Mouse (Mus musculus) hindbrain, embryonic 12.5 days (tissue): ENCODE results near the gene Fosl2. TPM values are rescaled to one million over a fixed set of nuclear protein-coding genes. Genes with fewer than 3 reads are reported as not detected.

Source experiments
- ATAC-seq: fragments of 200-750 bp; cut with Nextera tagmentation; 2 replicates; pipeline ENCODE4 v1.8.0; 2017; ENCODE audit warnings: moderate TSS enrichment; ENCODE audit not compliant: low FRiP score
- H3K27ac ChIP-seq: fragments of 300-500 bp; sonication (generic); 2 replicates; pipeline ENCODE4 v1.5.1; 2016; ENCODE audit warnings: mild to moderate bottlenecking
- H3K27me3 ChIP-seq: fragments of 300-500 bp; sonication (generic); 2 replicates; pipeline ENCODE4 v1.6.1; 2016; ENCODE audit warnings: mild to moderate bottlenecking
- H3K36me3 ChIP-seq: fragments of 300-500 bp; sonication (generic); 2 replicates; pipeline ENCODE4 v1.6.1; 2016; ENCODE audit warnings: mild to moderate bottlenecking
- H3K4me1 ChIP-seq: fragments of 300-500 bp; sonication (generic); 2 replicates; pipeline ENCODE4 v1.6.1; 2016
- H3K4me2 ChIP-seq: fragments of 300-500 bp; sonication (generic); replicated peaks from 2 replicates; pipeline ENCODE4 v1.6.1; 2016; ENCODE audit warnings: mild to moderate bottlenecking
- H3K4me3 ChIP-seq: fragments of 300-500 bp; sonication (generic); 2 replicates; pipeline ENCODE4 v1.5.1; 2016; ENCODE audit warnings: mild to moderate bottlenecking
- H3K9ac ChIP-seq: fragments of 300-500 bp; sonication (generic); 2 replicates; pipeline ENCODE4 v1.6.1; 2016; ENCODE audit warnings: mild to moderate bottlenecking, moderate library complexity
- H3K9me3 ChIP-seq: fragments of 300-500 bp; sonication (generic); replicated peaks from 2 replicates; pipeline ENCODE4 v1.6.1; 2016; ENCODE audit warnings: mild to moderate bottlenecking
- WGBS: fragments of 180-500 bp; shearing (Covaris S2); methylation state at CpG from one replicate; pipeline ENCODE4 v1.1.7; 2016; 5-methylcytosine and 5-hydroxymethylcytosine counted together
- polyA plus RNA-seq: library from polyadenylated mRNA; unstranded; fragments of >200 nt; fragmentation: Nextera tagmentation; extraction: Ambion mirVana; gene quantifications from 2 replicates; pipeline ENCODE4 v1.2.1, GENCODE M21; 2016

Fosl2 gene
- polyA plus RNA-seq, 1 experiment from 2014 or later: 1.0 TPM

GRCm38 (mm10) chr5:32136301-32136863, 781 bp downstream of the Fosl2 start:
- WGBS: under 1% methylated on average over 58 of the region's 63 CpGs
- Histone ChIP-seq H3K27ac (peak overlapping the region; percentile 52; the same call in 1 of the 2 replicates), H3K9me3 (no peaks in the 10 kb centered on the region)

GRCm38 (mm10) chr5:32137106-32137522, 1.5 kb downstream of the Fosl2 start:
- 1% methylated on average over 12 of the region's 12 CpGs for WGBS

More at GRCm38 (mm10) chr5:32136301-32136863, 781 bp downstream of the Fosl2 start:
- H3K4me1 ChIP-seq: peaks cover 23% of the 10 kb centered on the region
- ATAC-seq: no peak
- peak overlapping the region; percentile 91 for H3K4me2 ChIP-seq
- H3K27me3 ChIP-seq: peaks cover 68% of the 10 kb centered on the region
- peak overlapping the region; percentile 58 for H3K4me3 ChIP-seq
- peak overlapping the region; percentile 59 for H3K9ac ChIP-seq
- no peaks in the 10 kb centered on the region for H3K36me3 ChIP-seq

GRCm38 (mm10) chr5:32138446-32139195, 3.0 kb downstream of the Fosl2 start:
- Histone ChIP-seq H3K9ac (no peak overlapping the region), H3K4me3 (no peak overlapping the region), H3K4me2 (no peak overlapping the region), H3K9me3 (no peaks in the 10 kb centered on the region), H3K27ac (no peak overlapping the region), H3K4me1 (peaks cover 25% of the 10 kb centered on the region), H3K36me3 (no peaks in the 10 kb centered on the region), H3K27me3 (peaks cover 46% of the 10 kb centered on the region)
- ATAC-seq: no peak
- 74% methylated on average over 10 of the region's 10 CpGs for WGBS

More at GRCm38 (mm10) chr5:32137106-32137522, 1.5 kb downstream of the Fosl2 start:
- Histone ChIP-seq H3K4me2 (peak overlapping the region; percentile 91), H3K36me3 (no peaks in the 10 kb centered on the region), H3K9ac (no peak overlapping the region), H3K27me3 (peaks cover 60% of the 10 kb centered on the region), H3K27ac (no peak overlapping the region), H3K4me3 (peak overlapping the region; percentile 58), H3K9me3 (no peaks in the 10 kb centered on the region), H3K4me1 (peaks cover 23% of the 10 kb centered on the region)
- ATAC-seq: no peak

GRCm38 (mm10) chr5:32139516-32140037, 4.0 kb downstream of the Fosl2 start:
- no peak for ATAC-seq
- WGBS: 58% methylated on average over 9 of the region's 9 CpGs
- Histone ChIP-seq H3K27ac (no peak overlapping the region), H3K4me3 (no peak overlapping the region), H3K27me3 (peaks cover 37% of the 10 kb centered on the region), H3K9ac (no peak overlapping the region), H3K4me2 (no peak overlapping the region), H3K36me3 (no peaks in the 10 kb centered on the region), H3K4me1 (peaks cover 17% of the 10 kb centered on the region), H3K9me3 (no peaks in the 10 kb centered on the region)

GRCm38 (mm10) chr5:32141899-32142298, 6.3 kb downstream of the Fosl2 start:
- no peak for ATAC-seq
- Histone ChIP-seq H3K4me3 (no peak overlapping the region), H3K27me3 (peaks cover 22% of the 10 kb centered on the region), H3K9ac (no peak overlapping the region), H3K4me1 (peaks cover 10% of the 10 kb centered on the region), H3K27ac (no peak overlapping the region), H3K9me3 (no peaks in the 10 kb centered on the region), H3K4me2 (no peak overlapping the region), H3K36me3 (no peaks in the 10 kb centered on the region)
- 85% methylated on average over 2 of the region's 2 CpGs for WGBS

GRCm38 (mm10) chr5:32143433-32143970, 7.9 kb downstream of the Fosl2 start:
- Histone ChIP-seq H3K4me2 (no peak overlapping the region), H3K4me1 (peaks cover 8% of the 10 kb centered on the region), H3K36me3 (no peaks in the 10 kb centered on the region), H3K27ac (no peak overlapping the region), H3K27me3 (peaks cover 6% of the 10 kb centered on the region), H3K9ac (no peak overlapping the region), H3K9me3 (no peaks in the 10 kb centered on the region), H3K4me3 (no peak overlapping the region)
- 68% methylated on average over 13 of the region's 13 CpGs for WGBS
- no peak for ATAC-seq

GRCm38 (mm10) chr5:32146281-32146680, 10.7 kb downstream of the Fosl2 start:
- no peak overlapping the region for H3K4me3 ChIP-seq
- WGBS: 94% methylated on average over 6 of the region's 6 CpGs

GRCm38 (mm10) chr5:32148593-32148992, 13.0 kb downstream of the Fosl2 start:
- ATAC-seq: no peak
- WGBS: 77% methylated on average over 4 of the region's 4 CpGs
- H3K4me1 ChIP-seq: peaks cover 19% of the 10 kb centered on the region

More at GRCm38 (mm10) chr5:32146281-32146680, 10.7 kb downstream of the Fosl2 start:
- Histone ChIP-seq H3K9ac (no peak overlapping the region), H3K4me2 (no peak overlapping the region), H3K4me1 (peaks cover 11% of the 10 kb centered on the region), H3K9me3 (no peaks in the 10 kb centered on the region), H3K36me3 (no peaks in the 10 kb centered on the region), H3K27ac (no peak overlapping the region), H3K27me3 (peaks cover 4% of the 10 kb centered on the region)
- ATAC-seq: no peak

GRCm38 (mm10) chr5:32151244-32151643, 15.6 kb downstream of the Fosl2 start:
- Histone ChIP-seq H3K4me1 (peaks cover 21% of the 10 kb centered on the region), H3K4me3 (no peak overlapping the region), H3K9ac (no peak overlapping the region), H3K27me3 (peaks cover 13% of the 10 kb centered on the region; the same call in 1 of the 2 replicates), H3K36me3 (no peaks in the 10 kb centered on the region), H3K4me2 (no peak overlapping the region), H3K27ac (no peak overlapping the region), H3K9me3 (no peaks in the 10 kb centered on the region)
- WGBS: 32% methylated on average over 4 of the region's 4 CpGs
- no peak for ATAC-seq

More at GRCm38 (mm10) chr5:32148593-32148992, 13.0 kb downstream of the Fosl2 start:
- Histone ChIP-seq H3K27ac (no peak overlapping the region), H3K9ac (no peak overlapping the region), H3K9me3 (no peaks in the 10 kb centered on the region), H3K36me3 (no peaks in the 10 kb centered on the region), H3K4me2 (no peak overlapping the region), H3K27me3 (peaks cover 9% of the 10 kb centered on the region; the same call in 1 of the 2 replicates), H3K4me3 (no peak overlapping the region)

- Histone ChIP-seq H3K4me2 (peak overlapping the region; percentile 52), H3K9me3 (no peaks in the 10 kb centered on the region), H3K36me3 (no peaks in the 10 kb centered on the region), H3K9ac (no peak overlapping the region), H3K27me3 (peaks cover 13% of the 10 kb centered on the region; the same call in 1 of the 2 replicates), H3K4me3 (peak overlapping the region; percentile 15), H3K4me1 (peaks cover 21% of the 10 kb centered on the region), H3K27ac (no peak overlapping the region)
- ATAC-seq: peak; percentile 58
- 56% methylated on average over 28 of the region's 28 CpGs for WGBS
Measured at GRCm38 (mm10) chr5:32152725-32153417, 17.3 kb downstream of the Fosl2 start.

- peak; percentile 20; the same call in 1 of the 2 replicates for ATAC-seq
Measured at GRCm38 (mm10) chr5:32153418-32153740, 17.8 kb downstream of the Fosl2 start.

More at GRCm38 (mm10) chr5:32153418-32153740, 17.8 kb downstream of the Fosl2 start:
- no peaks in the 10 kb centered on the region for H3K36me3 ChIP-seq
- H3K27ac ChIP-seq: no peak overlapping the region
- H3K4me2 ChIP-seq: peak overlapping the region; percentile 52
- H3K27me3 ChIP-seq: peaks cover 13% of the 10 kb centered on the region; the same call in 1 of the 2 replicates
- 13% methylated on average over 8 of the region's 8 CpGs for WGBS
- H3K4me3 ChIP-seq: peak overlapping the region; percentile 15
- H3K9me3 ChIP-seq: no peaks in the 10 kb centered on the region
- peaks cover 21% of the 10 kb centered on the region for H3K4me1 ChIP-seq
- H3K9ac ChIP-seq: 0 out of 2 replicates have a peak overlapping the region, but pooled peaks have one; percentile 32
